Mouse (Mus musculus) midbrain, embryonic 15.5 days (tissue): Measurements from ENCODE around the gene Dennd1a. TPM values are rescaled to one million over a fixed set of nuclear protein-coding genes. Genes with fewer than 3 reads are reported as not detected.
A peak's percentile ranks its signal among the peaks of the same experiment; 100 is the strongest.

Source experiments
- ATAC-seq: fragments of 200-750 bp; cut with Nextera tagmentation; replicated peaks from 2 replicates; pipeline ENCODE4 v1.8.0; 2017; ENCODE audit warnings: moderate TSS enrichment
- H3K27ac ChIP-seq: fragments of 300-500 bp; sonication (generic); 2 replicates; pipeline ENCODE4 v1.5.1; 2015; ENCODE audit warnings: mild to moderate bottlenecking, inconsistent platforms
- H3K27me3 ChIP-seq: fragments of 300-500 bp; sonication (generic); replicated peaks from 2 replicates; pipeline ENCODE4 v1.6.1; 2015; ENCODE audit warnings: inconsistent platforms
- H3K36me3 ChIP-seq: fragments of 300-500 bp; sonication (generic); replicated peaks from 2 replicates; pipeline ENCODE4 v1.6.1; 2015; ENCODE audit warnings: inconsistent platforms
- H3K4me1 ChIP-seq: fragments of 300-500 bp; sonication (generic); 2 replicates; pipeline ENCODE4 v1.6.1; 2015; ENCODE audit warnings: inconsistent platforms
- H3K4me2 ChIP-seq: fragments of 300-500 bp; sonication (generic); 2 replicates; pipeline ENCODE4 v1.6.1; 2015; ENCODE audit warnings: inconsistent platforms, mild to moderate bottlenecking, moderate library complexity
- H3K4me3 ChIP-seq: fragments of 300-500 bp; sonication (generic); 2 replicates; pipeline ENCODE4 v1.5.1; 2015; ENCODE audit warnings: mild to moderate bottlenecking, inconsistent platforms
- H3K9ac ChIP-seq: fragments of 300-500 bp; sonication (generic); 2 replicates; pipeline ENCODE4 v1.6.1; 2015; ENCODE audit warnings: mild to moderate bottlenecking, inconsistent platforms
- H3K9me3 ChIP-seq: fragments of 300-500 bp; sonication (generic); 2 replicates; pipeline ENCODE4 v1.6.1; 2016; ENCODE audit warnings: inconsistent platforms
- WGBS: fragments of 180-500 bp; shearing (Covaris S2); methylation state at CpG from one replicate; pipeline ENCODE4 v1.1.7; 2015; ENCODE audit warnings: mixed read lengths; 5-methylcytosine and 5-hydroxymethylcytosine counted together
- polyA plus RNA-seq: library from polyadenylated mRNA; unstranded; fragments of >200 nt; fragmentation: Nextera tagmentation; extraction: Ambion mirVana; gene quantifications from 2 replicates; pipeline ENCODE4 v1.2.1, GENCODE M21; 2015

Dennd1a gene
- 25.5 and 26.1 TPM in 2 replicates for polyA plus RNA-seq

DNA sequence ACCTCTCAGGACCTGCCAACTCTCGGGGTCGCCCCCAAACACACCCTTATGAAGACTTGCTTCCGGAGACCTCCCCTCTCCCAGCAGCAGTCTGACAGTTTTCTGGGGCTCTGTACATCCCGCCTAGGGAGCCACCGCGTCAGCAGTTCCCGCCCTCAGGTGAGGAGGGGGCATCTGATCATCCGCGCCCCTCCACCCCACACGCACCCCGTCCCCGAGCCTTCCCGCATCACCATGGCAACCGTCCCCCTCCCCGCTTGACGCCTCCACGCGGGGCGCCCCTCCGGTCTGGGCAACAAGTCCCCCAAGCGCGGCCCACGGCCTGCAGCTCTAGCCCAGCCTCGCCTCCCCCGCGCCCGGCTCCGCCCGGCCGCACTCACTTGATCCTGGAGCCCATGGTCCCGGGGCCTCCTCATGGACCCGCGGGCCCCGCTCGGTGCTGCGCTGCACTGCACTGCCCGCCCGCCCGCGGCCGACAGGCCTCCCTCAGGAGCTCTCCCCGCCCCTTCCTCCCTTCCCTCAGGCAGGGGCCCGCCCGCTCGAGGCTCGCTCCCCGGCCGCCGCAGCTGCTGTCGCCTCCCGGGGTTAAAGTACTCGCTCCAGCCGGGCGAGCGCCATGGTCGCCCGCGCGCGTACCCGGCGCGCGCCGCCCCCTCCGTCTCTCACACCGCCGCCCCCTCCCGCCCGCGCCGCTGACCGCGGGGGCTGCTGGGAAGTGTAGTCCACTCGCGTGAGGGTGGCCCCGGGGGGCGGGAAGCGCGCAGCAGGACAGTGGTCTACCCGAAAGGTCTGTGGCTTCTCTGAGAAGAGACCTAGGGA is at the start of gene Dennd1a:
Gene Dennd1a, minus strand, starts transcription at position 658 of the 819 bp plus-strand sequence.
- peak; percentile 95 for ATAC-seq
- WGBS: under 1% methylated on average over 79 of the region's 81 CpGs
- Histone ChIP-seq H3K4me1 (peaks cover 19% of the 10 kb centered on the region), H3K4me3 (peak within 1 kb of the TSS; percentile 97), H3K36me3 (no peaks in the 10 kb centered on the region), H3K27me3 (no peaks in the 10 kb centered on the region), H3K27ac (peak within 1 kb of the TSS; percentile 92), H3K9me3 (no peaks in the 10 kb centered on the region), H3K9ac (peak within 1 kb of the TSS; percentile 94), H3K4me2 (peak within 1 kb of the TSS; percentile 71)

DNA sequence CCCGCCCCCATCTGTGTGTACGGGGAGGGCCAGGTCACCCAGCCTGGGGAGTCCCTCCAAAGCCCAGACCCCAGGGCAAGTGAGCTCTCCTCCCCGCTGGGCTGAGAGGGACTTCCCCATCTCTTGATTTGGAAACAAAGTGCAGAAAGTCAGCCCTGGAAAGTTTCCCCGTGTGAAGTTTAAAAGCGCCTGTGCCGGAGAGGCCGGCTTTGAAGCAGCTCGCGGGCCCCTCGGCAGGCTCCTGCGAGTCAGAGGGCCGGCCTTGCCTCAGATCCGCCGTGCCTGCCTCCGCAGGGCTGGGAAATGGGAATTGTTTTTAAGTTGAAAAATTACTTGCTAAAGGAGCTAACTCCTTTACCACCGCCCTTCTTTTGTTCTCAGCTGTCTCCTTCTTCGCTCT is 49.4 kb upstream of the Dennd1a start:
- H3K27me3 ChIP-seq: peaks cover 52% of the 10 kb centered on the region
- H3K36me3 ChIP-seq: no peaks in the 10 kb centered on the region
- no peak overlapping the region for H3K27ac ChIP-seq
- no peaks in the 10 kb centered on the region for H3K9me3 ChIP-seq
- H3K4me1 ChIP-seq: peaks cover 16% of the 10 kb centered on the region
- WGBS: 4% methylated on average over 17 of the region's 17 CpGs
- 0 out of 2 replicates have a peak overlapping the region, but pooled peaks have one; percentile 2 for H3K4me3 ChIP-seq
- H3K4me2 ChIP-seq: peak overlapping the region; percentile 16; the same call in 1 of the 2 replicates
- 0 out of 2 replicates have a peak, but pooled peaks have one; percentile 20 for ATAC-seq
- no peak overlapping the region for H3K9ac ChIP-seq

DNA sequence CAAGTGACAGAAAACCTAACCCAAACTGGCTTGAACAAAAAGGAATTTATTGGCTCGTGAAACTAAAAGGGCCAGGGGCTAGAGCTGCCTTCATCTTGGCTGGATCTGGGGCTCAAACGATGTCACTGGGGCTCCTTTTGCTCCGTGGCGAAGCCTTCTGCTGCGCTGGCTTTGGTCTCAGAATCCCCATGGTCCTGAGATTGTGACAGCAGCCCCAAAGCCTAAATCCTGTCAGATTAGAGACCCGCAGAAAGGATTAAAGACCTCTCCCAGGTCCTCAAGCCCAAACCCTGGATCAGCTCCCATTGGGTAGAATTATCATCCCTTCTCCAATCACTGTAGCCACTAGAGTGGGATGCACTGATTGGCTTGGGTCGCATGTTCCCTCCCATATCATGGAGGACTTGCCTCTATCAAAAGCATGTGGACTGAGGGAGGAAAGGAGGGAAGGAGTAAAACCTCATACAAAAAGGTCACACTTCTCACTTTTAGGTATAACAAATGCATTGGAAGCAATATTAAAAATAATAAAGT is 46.5 kb upstream of the Dennd1a start:
- WGBS: 30% methylated on average over 7 of the region's 7 CpGs
- Histone ChIP-seq H3K9ac (no peak overlapping the region), H3K4me2 (no peak overlapping the region), H3K4me3 (no peak overlapping the region), H3K27me3 (peaks cover 41% of the 10 kb centered on the region), H3K36me3 (no peaks in the 10 kb centered on the region), H3K27ac (no peak overlapping the region), H3K9me3 (no peaks in the 10 kb centered on the region), H3K4me1 (peaks cover 8% of the 10 kb centered on the region)
- peak; percentile 54 for ATAC-seq

DNA sequence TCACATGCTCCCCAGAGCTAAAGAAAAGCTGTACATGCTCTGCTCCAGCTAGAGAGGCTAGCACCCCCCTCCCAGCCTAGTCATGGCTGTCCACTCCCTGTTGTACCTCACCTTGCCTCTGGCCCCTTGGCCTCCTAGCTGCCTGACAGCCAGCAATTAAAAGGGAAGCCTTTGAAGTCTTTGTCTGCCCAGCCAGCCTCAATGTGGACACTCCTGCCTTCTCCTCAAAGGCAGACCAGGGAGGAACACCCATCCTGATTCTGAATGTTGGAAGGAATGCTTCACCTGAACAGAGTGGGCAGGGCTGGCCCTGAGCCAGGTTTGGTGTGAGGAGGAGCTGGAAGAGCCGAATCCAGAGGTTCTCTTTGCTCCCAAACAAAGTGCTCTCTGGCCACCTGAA is 39.5 kb upstream of the Dennd1a start:
- no peaks in the 10 kb centered on the region for H3K9me3 ChIP-seq
- no peak overlapping the region for H3K4me3 ChIP-seq
- H3K36me3 ChIP-seq: no peaks in the 10 kb centered on the region
- no peak for ATAC-seq
- H3K27ac ChIP-seq: no peak overlapping the region
- 54% methylated on average over 1 of the region's 1 CpGs for WGBS
- no peak overlapping the region for H3K4me2 ChIP-seq
- peaks cover 8% of the 10 kb centered on the region for H3K27me3 ChIP-seq
- H3K9ac ChIP-seq: no peak overlapping the region
- H3K4me1 ChIP-seq: no peaks in the 10 kb centered on the region

DNA sequence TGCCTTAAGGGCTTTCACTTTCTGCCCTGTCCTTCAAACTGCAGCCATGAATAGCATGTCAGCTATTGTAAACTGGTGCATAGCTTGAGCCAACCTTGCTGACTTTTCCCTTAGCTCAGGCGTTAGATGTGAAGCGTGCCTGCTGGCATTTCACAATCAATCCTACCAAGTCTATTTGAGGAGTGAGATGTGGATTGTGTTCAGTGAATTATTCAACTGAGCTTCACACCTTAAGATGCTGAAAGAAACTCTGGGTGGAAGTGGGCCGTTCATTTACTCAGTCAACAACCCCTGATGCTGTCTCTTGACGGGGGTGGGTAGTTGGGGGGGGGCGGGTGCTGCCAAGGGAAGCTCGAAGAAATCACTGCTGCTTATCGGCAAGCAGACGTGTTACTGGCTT is 36.2 kb upstream of the Dennd1a start:
- Histone ChIP-seq H3K4me2 (no peak overlapping the region), H3K9me3 (no peaks in the 10 kb centered on the region), H3K27me3 (peaks cover 4% of the 10 kb centered on the region; the same call in 1 of the 2 replicates), H3K4me3 (no peak overlapping the region), H3K9ac (no peak overlapping the region), H3K27ac (no peak overlapping the region), H3K4me1 (no peaks in the 10 kb centered on the region), H3K36me3 (no peaks in the 10 kb centered on the region)
- ATAC-seq: no peak
- 57% methylated on average over 8 of the region's 8 CpGs for WGBS

DNA sequence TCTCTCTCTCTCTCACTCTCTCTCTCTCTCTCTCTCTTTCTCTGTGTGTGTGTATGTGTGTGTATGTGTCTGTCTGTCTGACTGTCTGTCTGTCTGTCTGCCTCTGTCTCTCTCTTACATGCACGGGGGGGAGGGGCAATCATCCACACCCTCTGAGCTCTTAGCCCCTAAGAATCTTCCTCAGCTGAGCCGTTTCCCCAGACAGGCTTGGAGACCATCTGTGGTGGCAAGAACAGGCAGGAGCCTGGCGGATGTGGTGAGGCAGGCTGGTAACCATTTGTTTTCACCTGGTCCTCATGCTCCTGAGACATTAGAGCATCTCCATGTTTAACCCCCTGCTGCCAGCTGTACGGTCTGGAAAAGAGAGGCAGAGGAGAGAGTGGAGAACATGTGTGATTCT is 33.7 kb upstream of the Dennd1a start:
- Histone ChIP-seq H3K27ac (no peak overlapping the region), H3K9ac (no peak overlapping the region), H3K4me2 (no peak overlapping the region), H3K27me3 (0 out of 2 replicates have a peak, but pooled peaks cover 4% of the 10 kb centered on the region), H3K4me1 (no peaks in the 10 kb centered on the region), H3K36me3 (no peaks in the 10 kb centered on the region), H3K9me3 (no peaks in the 10 kb centered on the region), H3K4me3 (no peak overlapping the region)
- 53% methylated on average over 4 of the region's 4 CpGs for WGBS
- no peak for ATAC-seq

DNA sequence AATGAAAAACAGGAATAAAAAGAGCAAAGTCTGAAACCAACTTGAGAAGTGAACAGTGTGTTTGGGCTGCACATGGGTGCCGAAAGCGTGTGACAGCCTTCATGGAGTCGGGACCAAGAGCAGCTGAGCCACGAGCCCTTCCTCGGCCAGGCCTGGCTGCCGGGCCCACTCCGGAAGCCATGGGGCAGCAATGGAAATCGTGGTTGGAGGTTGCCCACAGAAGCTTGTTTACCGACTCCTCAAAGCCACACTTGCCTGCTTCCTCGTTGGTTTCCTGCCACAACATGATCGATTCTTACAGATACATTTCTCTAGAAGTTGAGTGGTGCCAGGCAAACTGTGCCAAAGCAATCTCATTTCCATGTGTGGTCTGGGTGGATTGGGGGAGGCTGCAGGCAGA is 31.9 kb upstream of the Dennd1a start:
- 93% methylated on average over 11 of the region's 11 CpGs for WGBS

DNA sequence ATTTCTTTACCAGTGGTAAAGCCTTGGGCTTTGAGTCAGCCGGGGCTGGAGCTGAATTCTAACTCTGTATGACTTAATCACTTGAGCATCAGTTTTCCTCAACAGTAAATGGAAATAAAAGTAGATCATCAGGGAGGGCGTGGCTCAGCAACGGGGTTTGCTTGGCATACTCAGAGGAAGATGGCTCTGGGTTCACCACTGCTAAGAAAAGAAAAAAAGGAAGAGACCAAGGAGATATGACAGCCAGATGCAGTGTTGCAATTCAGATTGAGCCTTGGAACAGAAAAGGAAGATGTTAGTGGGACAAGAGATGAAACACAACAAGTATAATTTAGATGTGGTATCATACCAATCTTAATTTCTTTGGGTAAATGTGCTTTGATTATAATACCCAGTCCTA is 26.2 kb upstream of the Dennd1a start:
- Histone ChIP-seq H3K4me2 (no peak overlapping the region), H3K36me3 (no peaks in the 10 kb centered on the region), H3K4me3 (no peak overlapping the region), H3K4me1 (no peaks in the 10 kb centered on the region), H3K27me3 (no peaks in the 10 kb centered on the region), H3K27ac (no peak overlapping the region), H3K9ac (no peak overlapping the region), H3K9me3 (no peaks in the 10 kb centered on the region)
- ATAC-seq: no peak
- WGBS: 57% methylated on average over 3 of the region's 3 CpGs

More for the DNA sequence above, 31.9 kb upstream of the Dennd1a start:
- Histone ChIP-seq H3K36me3 (no peaks in the 10 kb centered on the region), H3K27me3 (no peaks in the 10 kb centered on the region), H3K4me2 (no peak overlapping the region), H3K4me1 (no peaks in the 10 kb centered on the region), H3K9me3 (no peaks in the 10 kb centered on the region), H3K4me3 (no peak overlapping the region), H3K9ac (no peak overlapping the region), H3K27ac (no peak overlapping the region)
- ATAC-seq: no peak

DNA sequence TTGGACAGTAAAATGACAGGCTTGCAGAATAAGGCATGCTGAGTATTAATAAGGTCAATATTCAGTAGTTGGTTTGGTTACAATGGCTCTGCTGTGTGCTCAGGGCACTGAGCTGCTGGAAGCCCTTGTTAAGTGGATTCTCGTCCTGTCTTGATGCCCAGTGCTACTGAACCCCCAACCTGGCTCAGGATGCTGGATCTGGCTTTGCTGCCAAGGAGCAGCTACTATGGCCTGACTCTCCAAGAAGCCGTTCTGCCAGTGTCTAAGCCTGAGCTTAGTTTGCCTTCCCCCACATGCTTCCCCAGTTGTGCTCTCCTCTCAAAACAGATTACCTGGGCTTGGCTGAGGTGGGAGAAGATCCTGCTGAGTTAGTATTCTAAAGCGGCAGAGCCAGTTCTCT is 25.7 kb upstream of the Dennd1a start:
- Histone ChIP-seq H3K4me1 (no peaks in the 10 kb centered on the region), H3K4me3 (no peak overlapping the region), H3K27ac (no peak overlapping the region), H3K27me3 (no peaks in the 10 kb centered on the region), H3K4me2 (no peak overlapping the region), H3K36me3 (no peaks in the 10 kb centered on the region), H3K9ac (no peak overlapping the region), H3K9me3 (no peaks in the 10 kb centered on the region)
- 37% methylated on average over 3 of the region's 3 CpGs for WGBS
- no peak for ATAC-seq

DNA sequence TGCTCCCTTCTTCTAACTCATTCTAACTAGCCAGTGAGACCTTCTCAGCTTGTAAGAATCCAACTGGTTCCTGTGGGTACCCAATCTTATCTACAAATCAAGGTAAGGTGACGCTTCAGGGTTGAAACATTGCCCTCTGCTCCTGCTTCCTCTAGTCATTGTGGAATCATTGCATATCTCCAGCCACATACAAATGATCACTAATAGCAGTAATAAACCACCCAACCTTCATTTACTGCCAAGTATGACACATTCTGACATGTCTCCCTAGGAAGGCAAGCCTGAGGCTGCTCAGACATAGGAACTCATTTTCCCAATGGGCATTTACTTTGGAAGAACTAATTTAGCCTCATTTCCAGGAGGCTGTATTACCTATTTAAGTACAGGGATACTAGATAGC is 18.0 kb upstream of the Dennd1a start:
- Histone ChIP-seq H3K27me3 (no peaks in the 10 kb centered on the region), H3K4me2 (no peak overlapping the region), H3K9me3 (no peaks in the 10 kb centered on the region), H3K27ac (no peak overlapping the region), H3K4me3 (no peak overlapping the region), H3K9ac (no peak overlapping the region), H3K36me3 (no peaks in the 10 kb centered on the region), H3K4me1 (no peaks in the 10 kb centered on the region)
- ATAC-seq: no peak
- 82% methylated on average over 1 of the region's 1 CpGs for WGBS

DNA sequence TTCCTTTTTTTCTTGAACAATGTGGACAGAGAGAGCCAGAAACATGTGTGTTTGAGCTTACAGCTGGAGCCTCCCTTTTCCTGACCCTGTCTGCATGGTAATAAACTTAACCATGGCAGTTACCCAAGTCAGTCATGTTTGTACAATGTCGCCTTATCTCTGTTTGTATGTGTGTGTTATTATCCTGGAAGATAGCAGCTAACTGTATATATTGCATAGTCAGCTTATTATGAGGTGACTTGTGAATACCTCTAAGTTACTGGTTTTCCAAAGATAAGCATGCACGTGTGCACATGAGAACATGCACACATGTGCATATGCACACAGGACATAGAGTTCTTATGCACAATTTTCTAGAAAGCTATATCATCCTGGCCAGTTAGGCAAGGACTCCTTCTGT is 13.8 kb upstream of the Dennd1a start:
- no peaks in the 10 kb centered on the region for H3K4me1 ChIP-seq
- H3K9me3 ChIP-seq: no peaks in the 10 kb centered on the region
- no peak for ATAC-seq
- no peak overlapping the region for H3K9ac ChIP-seq
- no peak overlapping the region for H3K4me2 ChIP-seq
- 88% methylated on average over 2 of the region's 2 CpGs for WGBS
- no peak overlapping the region for H3K4me3 ChIP-seq
- no peak overlapping the region for H3K27ac ChIP-seq
- no peaks in the 10 kb centered on the region for H3K27me3 ChIP-seq
- no peaks in the 10 kb centered on the region for H3K36me3 ChIP-seq

DNA sequence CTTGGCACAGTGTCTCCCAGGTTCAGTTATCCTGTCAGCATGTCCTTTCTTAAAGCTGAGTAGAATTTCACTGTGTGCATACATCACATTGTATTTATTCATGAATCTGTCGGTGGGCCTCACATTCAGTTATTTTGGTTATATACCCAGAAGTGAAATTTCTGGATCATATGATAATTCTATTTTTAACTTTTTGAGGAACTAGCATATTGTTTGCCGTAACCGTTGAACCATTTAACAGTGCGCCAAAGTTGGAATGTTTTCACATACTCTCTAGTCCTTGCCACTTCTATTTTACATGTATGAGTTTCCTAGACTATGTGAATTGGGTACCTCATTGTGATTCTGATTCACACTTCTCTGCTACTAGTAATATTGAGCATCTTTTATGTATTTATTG is 8.7 kb upstream of the Dennd1a start:
- WGBS: 93% methylated on average over 4 of the region's 4 CpGs
- ATAC-seq: no peak
- H3K36me3 ChIP-seq: no peaks in the 10 kb centered on the region

DNA sequence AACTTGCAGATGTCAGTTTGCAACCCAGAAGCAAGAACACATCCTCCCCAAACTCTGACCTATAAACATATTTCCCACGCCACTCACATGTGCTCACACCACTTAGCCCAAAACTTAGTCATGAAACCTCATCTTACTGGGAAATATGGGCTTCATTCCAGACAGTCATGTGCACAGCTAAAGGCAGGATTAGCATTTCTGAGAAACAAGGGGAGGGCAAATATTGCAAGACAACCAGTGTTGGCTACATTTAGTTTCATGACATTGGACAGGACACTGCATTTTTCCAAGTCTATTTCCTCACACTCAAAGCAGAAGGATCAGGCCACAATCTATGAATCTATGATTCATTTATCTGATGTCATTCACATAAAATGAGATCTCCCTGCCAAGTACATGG is 4.3 kb upstream of the Dennd1a start:
- no peak overlapping the region for H3K4me2 ChIP-seq
- no peak for ATAC-seq
- peaks cover 5% of the 10 kb centered on the region; the same call in 1 of the 2 replicates for H3K4me1 ChIP-seq
- no peak overlapping the region for H3K4me3 ChIP-seq
- 87% methylated on average over 1 of the region's 1 CpGs for WGBS
- no peaks in the 10 kb centered on the region for H3K9me3 ChIP-seq
- H3K9ac ChIP-seq: no peak overlapping the region
- H3K27me3 ChIP-seq: no peaks in the 10 kb centered on the region
- no peak overlapping the region for H3K27ac ChIP-seq
- no peaks in the 10 kb centered on the region for H3K36me3 ChIP-seq

More for the DNA sequence above, 8.7 kb upstream of the Dennd1a start:
- Histone ChIP-seq H3K9ac (no peak overlapping the region), H3K4me2 (no peak overlapping the region), H3K4me1 (no peaks in the 10 kb centered on the region), H3K27me3 (no peaks in the 10 kb centered on the region), H3K4me3 (no peak overlapping the region), H3K9me3 (no peaks in the 10 kb centered on the region), H3K27ac (no peak overlapping the region)
